Mouse (Mus musculus): ENCODE data around the gene Mnt. TPM values are rescaled to one million over a fixed set of nuclear protein-coding genes. Genes with fewer than 3 reads are reported as not detected.
A peak's percentile ranks its signal among the peaks of the same experiment; 100 is the strongest.

Gene Mnt
- polyA plus RNA-seq, 1 experiment from 2014 or later: 6.8 TPM

DNA sequence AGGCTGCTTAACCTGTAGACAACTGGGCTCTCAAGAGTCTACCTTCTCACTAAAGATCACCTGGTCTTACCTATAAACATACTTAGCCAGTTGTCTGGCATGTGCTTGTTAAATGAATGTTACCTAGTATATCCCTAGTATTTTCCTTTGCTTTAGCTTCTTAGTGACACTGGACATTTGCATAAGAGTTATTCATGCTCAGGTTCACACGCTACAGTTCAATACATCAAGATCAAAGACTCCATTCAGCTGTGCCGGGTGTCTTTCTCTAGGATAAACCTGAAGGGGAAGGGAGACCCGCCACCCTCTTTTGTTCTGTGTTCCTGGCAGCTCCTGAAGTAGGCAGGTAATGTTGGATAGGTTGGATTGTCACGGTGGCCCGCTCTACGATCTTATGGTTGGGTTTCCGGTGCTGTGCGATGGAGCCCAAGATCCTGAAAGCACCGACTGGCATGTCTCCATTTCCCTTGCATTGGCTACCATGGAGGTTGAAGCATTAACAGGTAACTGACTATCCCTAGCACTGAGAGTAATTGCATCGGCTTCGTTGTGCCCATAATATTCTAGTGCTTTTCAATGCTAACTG lies 1.7 kb upstream of the Mnt start:
- no peak for DNase-seq (ENCODE audit: low spot score)
- Histone ChIP-seq H3K36me3 (ENCODE audit: control insufficient read depth, insufficient read depth, low read length) (no peaks in the 10 kb centered on the region), H3K27ac (ENCODE audit: low read depth, low read length) (no peak overlapping the region), H3K9ac (ENCODE audit: low read length) (peak overlapping the region; percentile 53; the same call in 1 of the 2 replicates), H3K4me2 (ENCODE audit: low read length) (peak overlapping the region; percentile 69), H3K4me3 (ENCODE audit: low read depth, low read length) (peak overlapping the region; percentile 94), H3K27me3 (replicated peaks; ENCODE audit: control insufficient read depth, insufficient read depth, low read length) (no peaks in the 10 kb centered on the region), H3K9me3 (replicated peaks; ENCODE audit: control insufficient read depth, low read length) (no peaks in the 10 kb centered on the region), H3K4me1 (ENCODE audit: control insufficient read depth, insufficient read depth, low read length) (peaks cover 15% of the 10 kb centered on the region)
- WGBS: 11% methylated on average over 11 of the region's 11 CpGs
- no peak for ATAC-seq

- DNase-seq (ENCODE audit: low spot score): peak; percentile 85
- H3K9me3 ChIP-seq (replicated peaks; ENCODE audit: control insufficient read depth, low read length): no peaks in the 10 kb centered on the region
- peak overlapping the region; percentile 53 for H3K9ac ChIP-seq (ENCODE audit: low read length)
- no peaks in the 10 kb centered on the region for H3K36me3 ChIP-seq (ENCODE audit: control insufficient read depth, insufficient read depth, low read length)
- peak overlapping the region; percentile 94 for H3K4me3 ChIP-seq (ENCODE audit: low read depth, low read length)
- H3K27me3 ChIP-seq (replicated peaks; ENCODE audit: control insufficient read depth, insufficient read depth, low read length): no peaks in the 10 kb centered on the region
- H3K4me1 ChIP-seq (ENCODE audit: control insufficient read depth, insufficient read depth, low read length): peaks cover 15% of the 10 kb centered on the region
- peak overlapping the region; percentile 86 for H3K27ac ChIP-seq (ENCODE audit: low read depth, low read length)
- WGBS: 0% methylated on average over 20 of the region's 20 CpGs
- H3K4me2 ChIP-seq (ENCODE audit: low read length): peak overlapping the region; percentile 69
- ATAC-seq: peak; percentile 42
Observed at GRCm38 (mm10) chr11:74829812-74830211, 908 bp upstream of the Mnt start.

- Histone ChIP-seq H3K4me1 (ENCODE audit: control insufficient read depth, insufficient read depth, low read length) (peaks cover 15% of the 10 kb centered on the region), H3K27me3 (replicated peaks; ENCODE audit: control insufficient read depth, insufficient read depth, low read length) (no peaks in the 10 kb centered on the region), H3K9me3 (replicated peaks; ENCODE audit: control insufficient read depth, low read length) (no peaks in the 10 kb centered on the region), H3K4me3 (ENCODE audit: low read depth, low read length) (peak overlapping the region; percentile 94), H3K27ac (ENCODE audit: low read depth, low read length) (peak overlapping the region; percentile 90), H3K4me2 (ENCODE audit: low read length) (peak overlapping the region; percentile 69), H3K36me3 (ENCODE audit: control insufficient read depth, insufficient read depth, low read length) (no peaks in the 10 kb centered on the region; the same call in 1 of the 2 replicates), H3K9ac (ENCODE audit: low read length) (peak overlapping the region; percentile 91)
- under 1% methylated on average over 35 of the region's 35 CpGs for WGBS
- no peak for ATAC-seq
- peak; percentile 45 for DNase-seq (ENCODE audit: low spot score)
Observed at GRCm38 (mm10) chr11:74831191-74831605, 478 bp downstream of the Mnt start.

DNA sequence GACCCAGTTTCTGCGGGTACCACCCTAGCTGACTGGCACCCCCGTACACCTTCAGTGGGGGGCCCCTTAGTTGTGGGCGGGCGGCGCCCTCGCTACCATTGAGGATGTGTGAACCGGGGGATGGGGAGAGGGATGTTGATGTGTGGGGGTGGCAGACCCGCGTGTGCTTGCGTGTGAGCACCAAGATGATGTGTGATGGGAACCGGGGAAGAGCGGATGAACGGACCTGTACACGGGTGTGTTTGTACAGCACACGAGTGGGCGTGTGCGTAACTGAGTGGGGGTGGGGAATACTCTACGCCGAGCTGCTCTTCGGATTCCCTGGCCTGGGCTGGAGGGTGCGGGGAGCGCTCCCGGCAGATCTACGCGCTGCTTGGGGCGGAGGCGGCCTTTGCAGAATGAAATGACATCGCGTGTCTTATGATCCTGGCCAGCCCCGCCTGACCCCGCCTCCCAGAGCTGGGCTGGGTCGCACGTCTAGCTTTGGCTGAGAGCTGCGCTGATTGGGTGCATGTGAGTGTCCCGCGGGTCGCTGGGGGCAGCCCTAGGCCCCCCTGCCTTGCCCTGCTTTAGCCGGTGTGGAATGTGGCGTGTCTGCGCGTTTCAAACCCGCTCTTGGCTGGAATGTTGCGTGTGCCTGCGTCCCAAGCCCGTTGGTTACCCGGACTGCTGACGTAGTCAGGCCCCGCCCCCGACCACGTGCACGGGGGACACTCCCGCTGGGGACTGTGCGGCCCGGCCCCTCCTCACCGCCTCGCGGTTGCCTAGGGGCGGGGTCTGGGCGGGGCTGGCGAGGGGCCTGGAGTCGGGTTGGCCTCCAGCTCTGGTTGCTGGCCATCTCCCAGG lies 1.1 kb downstream of the Mnt start:
- Histone ChIP-seq H3K4me1 (ENCODE audit: control insufficient read depth, insufficient read depth, low read length) (peaks cover 15% of the 10 kb centered on the region), H3K4me2 (ENCODE audit: low read length) (peak overlapping the region; percentile 69), H3K27me3 (replicated peaks; ENCODE audit: control insufficient read depth, insufficient read depth, low read length) (no peaks in the 10 kb centered on the region), H3K4me3 (ENCODE audit: low read depth, low read length) (peak overlapping the region; percentile 94), H3K9me3 (replicated peaks; ENCODE audit: control insufficient read depth, low read length) (no peaks in the 10 kb centered on the region), H3K27ac (ENCODE audit: low read depth, low read length) (peak overlapping the region; percentile 90), H3K9ac (ENCODE audit: low read length) (peak overlapping the region; percentile 91), H3K36me3 (ENCODE audit: control insufficient read depth, insufficient read depth, low read length) (peaks cover 4% of the 10 kb centered on the region; the same call in 1 of the 2 replicates)
- DNase-seq (ENCODE audit: low spot score) (peak; percentile 98), ATAC-seq (peak; percentile 75)
- WGBS: under 1% methylated on average over 59 of the region's 61 CpGs

GRCm38 (mm10) chr11:74832503-74833143 lies 1.9 kb downstream of the Mnt start:
- WGBS: under 1% methylated on average over 26 of the region's 26 CpGs
- H3K4me3 ChIP-seq (ENCODE audit: low read depth, low read length): peak overlapping the region; percentile 94
- H3K9ac ChIP-seq (ENCODE audit: low read length): peak overlapping the region; percentile 55
- DNase-seq (ENCODE audit: low spot score): peak; percentile 76
- no peaks in the 10 kb centered on the region for H3K27me3 ChIP-seq (replicated peaks; ENCODE audit: control insufficient read depth, insufficient read depth, low read length)
- H3K36me3 ChIP-seq (ENCODE audit: control insufficient read depth, insufficient read depth, low read length): peaks cover 4% of the 10 kb centered on the region; the same call in 1 of the 2 replicates
- H3K4me1 ChIP-seq (ENCODE audit: control insufficient read depth, insufficient read depth, low read length): peaks cover 20% of the 10 kb centered on the region
- peak overlapping the region; percentile 90 for H3K27ac ChIP-seq (ENCODE audit: low read depth, low read length)
- H3K9me3 ChIP-seq (replicated peaks; ENCODE audit: control insufficient read depth, low read length): no peaks in the 10 kb centered on the region
- H3K4me2 ChIP-seq (ENCODE audit: low read length): peak overlapping the region; percentile 69
- ATAC-seq: no peak

- H3K4me3 ChIP-seq (ENCODE audit: low read depth, low read length): peak overlapping the region; percentile 94; the same call in 1 of the 2 replicates
- 83% methylated on average over 8 of the region's 8 CpGs for WGBS
- H3K4me1 ChIP-seq (ENCODE audit: control insufficient read depth, insufficient read depth, low read length): peaks cover 23% of the 10 kb centered on the region
- no peaks in the 10 kb centered on the region for H3K9me3 ChIP-seq (replicated peaks; ENCODE audit: control insufficient read depth, low read length)
- DNase-seq (ENCODE audit: low spot score) (no peak), ATAC-seq (no peak)
- no peak overlapping the region for H3K27ac ChIP-seq (ENCODE audit: low read depth, low read length)
- peaks cover 4% of the 10 kb centered on the region; the same call in 1 of the 2 replicates for H3K36me3 ChIP-seq (ENCODE audit: control insufficient read depth, insufficient read depth, low read length)
- H3K9ac ChIP-seq (ENCODE audit: low read length): peak overlapping the region; percentile 55; the same call in 1 of the 2 replicates
- peak overlapping the region; percentile 69 for H3K4me2 ChIP-seq (ENCODE audit: low read length)
- no peaks in the 10 kb centered on the region for H3K27me3 ChIP-seq (replicated peaks; ENCODE audit: control insufficient read depth, insufficient read depth, low read length)
Observed at GRCm38 (mm10) chr11:74833536-74834358, 3.0 kb downstream of the Mnt start.

GRCm38 (mm10) chr11:74834359-74834638 lies 3.6 kb downstream of the Mnt start:
- ATAC-seq (no peak), DNase-seq (ENCODE audit: low spot score) (no peak)
- Histone ChIP-seq H3K27me3 (replicated peaks; ENCODE audit: control insufficient read depth, insufficient read depth, low read length) (no peaks in the 10 kb centered on the region), H3K4me3 (ENCODE audit: low read depth, low read length) (no peak overlapping the region), H3K27ac (ENCODE audit: low read depth, low read length) (no peak overlapping the region), H3K9ac (ENCODE audit: low read length) (no peak overlapping the region), H3K9me3 (replicated peaks; ENCODE audit: control insufficient read depth, low read length) (no peaks in the 10 kb centered on the region), H3K4me2 (ENCODE audit: low read length) (no peak overlapping the region), H3K4me1 (ENCODE audit: control insufficient read depth, insufficient read depth, low read length) (peaks cover 21% of the 10 kb centered on the region), H3K36me3 (ENCODE audit: control insufficient read depth, insufficient read depth, low read length) (peaks cover 4% of the 10 kb centered on the region; the same call in 1 of the 2 replicates)
- 80% methylated on average over 1 of the region's 1 CpGs for WGBS

DNA sequence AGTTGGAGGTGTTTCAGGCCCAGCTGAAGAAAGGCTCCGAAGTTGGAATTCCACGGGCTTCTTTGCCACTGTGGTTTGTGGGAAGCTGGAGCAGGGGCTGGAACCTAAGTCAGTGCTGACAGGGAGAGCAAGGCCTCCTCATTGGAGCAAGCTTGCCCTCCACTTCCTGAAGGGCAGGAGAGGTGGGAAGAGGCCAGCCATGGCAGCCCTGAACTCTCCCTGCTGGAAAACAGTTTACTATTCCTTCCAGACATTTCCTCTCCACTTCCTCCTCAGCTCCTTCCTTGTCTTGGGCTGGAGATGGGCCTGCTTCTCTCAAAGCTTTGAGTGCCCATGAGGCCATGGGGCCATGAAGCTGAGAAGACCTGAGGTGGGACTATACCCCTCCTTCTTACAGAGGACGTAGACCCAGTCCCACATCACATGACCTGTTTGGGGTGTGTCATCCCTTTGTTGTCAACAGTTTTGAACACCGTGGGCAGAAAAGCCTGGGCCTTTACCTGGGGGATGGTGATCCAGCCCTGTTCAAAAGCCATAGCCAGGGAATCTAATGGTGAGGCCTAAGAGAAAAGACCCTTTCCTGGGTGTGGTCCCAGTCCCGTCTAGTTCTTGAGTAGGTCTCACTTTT lies 4.0 kb downstream of the Mnt start:
- 58% methylated on average over 5 of the region's 5 CpGs for WGBS
- no peaks in the 10 kb centered on the region for H3K27me3 ChIP-seq (replicated peaks; ENCODE audit: control insufficient read depth, insufficient read depth, low read length)
- H3K9ac ChIP-seq (ENCODE audit: low read length): no peak overlapping the region
- no peaks in the 10 kb centered on the region for H3K9me3 ChIP-seq (replicated peaks; ENCODE audit: control insufficient read depth, low read length)
- no peak for ATAC-seq
- H3K36me3 ChIP-seq (ENCODE audit: control insufficient read depth, insufficient read depth, low read length): peaks cover 4% of the 10 kb centered on the region; the same call in 1 of the 2 replicates
- no peak overlapping the region for H3K4me2 ChIP-seq (ENCODE audit: low read length)
- DNase-seq (ENCODE audit: low spot score): no peak
- no peak overlapping the region for H3K4me3 ChIP-seq (ENCODE audit: low read depth, low read length)
- H3K27ac ChIP-seq (ENCODE audit: low read depth, low read length): no peak overlapping the region
- H3K4me1 ChIP-seq (ENCODE audit: control insufficient read depth, insufficient read depth, low read length): peaks cover 18% of the 10 kb centered on the region
